Mouse (Mus musculus): ENCODE measurements at regions not wholly inside any gene's neighbourhood (a gene's known extent, or its start where the extent isn't known, plus 50 kb on each side); places are given as distances from the start of the nearest gene placed in this dataset.
A peak's percentile ranks its signal among the peaks of the same experiment; 100 is the strongest.
"Not testable (repeated sequence)": the region's sequence is repeated elsewhere in the genome, so short reads cannot be mapped to it uniquely, and the experiment has no call there.

GRCm38 (mm10) chrX:68486585-68486984, 191.8 kb upstream of the Fmr1 start:
- DNase-seq (ENCODE audit: low spot score), result no peak

GRCm38 (mm10) chrX:68492052-68492451, 186.3 kb upstream of the Fmr1 start:
- not testable (repeated sequence) for DNase-seq (ENCODE audit: low spot score)

GRCm38 (mm10) chrX:68494398-68495143, 183.8 kb upstream of the Fmr1 start:
- DNase-seq (ENCODE audit: low spot score), result no peak

GRCm38 (mm10) chrX:68495144-68495493, 183.2 kb upstream of the Fmr1 start:
- peak; percentile 10 for DNase-seq (ENCODE audit: low spot score)

GRCm38 (mm10) chrX:68495751-68496150, 182.6 kb upstream of the Fmr1 start:
- no peak for DNase-seq (ENCODE audit: low spot score)

- DNase-seq (ENCODE audit: low spot score), result no peak
Observed at GRCm38 (mm10) chrX:68497886-68498285, 180.5 kb upstream of the Fmr1 start.

GRCm38 (mm10) chrX:68502938-68503337, 175.4 kb upstream of the Fmr1 start:
- DNase-seq (ENCODE audit: low spot score), result no peak

- DNase-seq (ENCODE audit: low spot score), result no peak
Observed at GRCm38 (mm10) chrX:68507664-68508063, 170.7 kb upstream of the Fmr1 start.

- DNase-seq (ENCODE audit: low spot score), result no peak
Observed at GRCm38 (mm10) chrX:68512213-68512766, 166.1 kb upstream of the Fmr1 start.

GRCm38 (mm10) chrX:68546561-68546960, 131.8 kb upstream of the Fmr1 start:
- no peak for DNase-seq (ENCODE audit: low spot score)

- no peak for DNase-seq (ENCODE audit: low spot score)
Observed at GRCm38 (mm10) chrX:68554031-68554430, 124.3 kb upstream of the Fmr1 start.

GRCm38 (mm10) chrX:68557717-68558116, 120.6 kb upstream of the Fmr1 start:
- no peak for DNase-seq (ENCODE audit: low spot score)

GRCm38 (mm10) chrX:68585246-68585645, 93.1 kb upstream of the Fmr1 start:
- DNase-seq (ENCODE audit: low spot score), result no peak

GRCm38 (mm10) chrX:68622141-68622540, 56.2 kb upstream of the Fmr1 start:
- no peak for DNase-seq (ENCODE audit: low spot score)
